Mouse (Mus musculus) hindbrain, embryonic 12.5 days (tissue): ENCODE results near the gene Golga3. TPM values are rescaled to one million over a fixed set of nuclear protein-coding genes. Genes with fewer than 3 reads are reported as not detected.

Source experiments
- ATAC-seq: fragments of 200-750 bp; cut with Nextera tagmentation; 2 replicates; pipeline ENCODE4 v1.8.0; 2017; ENCODE audit warnings: moderate TSS enrichment; ENCODE audit not compliant: low FRiP score
- H3K27ac ChIP-seq: fragments of 300-500 bp; sonication (generic); 2 replicates; pipeline ENCODE4 v1.5.1; 2016; ENCODE audit warnings: mild to moderate bottlenecking
- H3K27me3 ChIP-seq: fragments of 300-500 bp; sonication (generic); 2 replicates; pipeline ENCODE4 v1.6.1; 2016; ENCODE audit warnings: mild to moderate bottlenecking
- H3K36me3 ChIP-seq: fragments of 300-500 bp; sonication (generic); 2 replicates; pipeline ENCODE4 v1.6.1; 2016; ENCODE audit warnings: mild to moderate bottlenecking
- H3K4me1 ChIP-seq: fragments of 300-500 bp; sonication (generic); 2 replicates; pipeline ENCODE4 v1.6.1; 2016
- H3K4me2 ChIP-seq: fragments of 300-500 bp; sonication (generic); replicated peaks from 2 replicates; pipeline ENCODE4 v1.6.1; 2016; ENCODE audit warnings: mild to moderate bottlenecking
- H3K4me3 ChIP-seq: fragments of 300-500 bp; sonication (generic); 2 replicates; pipeline ENCODE4 v1.5.1; 2016; ENCODE audit warnings: mild to moderate bottlenecking
- H3K9ac ChIP-seq: fragments of 300-500 bp; sonication (generic); 2 replicates; pipeline ENCODE4 v1.6.1; 2016; ENCODE audit warnings: mild to moderate bottlenecking, moderate library complexity
- H3K9me3 ChIP-seq: fragments of 300-500 bp; sonication (generic); replicated peaks from 2 replicates; pipeline ENCODE4 v1.6.1; 2016; ENCODE audit warnings: mild to moderate bottlenecking
- WGBS: fragments of 180-500 bp; shearing (Covaris S2); methylation state at CpG from one replicate; pipeline ENCODE4 v1.1.7; 2016; 5-methylcytosine and 5-hydroxymethylcytosine counted together
- polyA plus RNA-seq: library from polyadenylated mRNA; unstranded; fragments of >200 nt; fragmentation: Nextera tagmentation; extraction: Ambion mirVana; gene quantifications from 2 replicates; pipeline ENCODE4 v1.2.1, GENCODE M21; 2016

Gene Golga3
- polyA plus RNA-seq: 29.1 and 30.7 TPM in 2 replicates

- ATAC-seq: peak; percentile 98
- H3K36me3 ChIP-seq: peaks cover 7% of the 10 kb centered on the region
- no peaks in the 10 kb centered on the region for H3K9me3 ChIP-seq
- H3K9ac ChIP-seq: peak within 1 kb of the TSS; percentile 89
- peak within 1 kb of the TSS; percentile 64 for H3K27ac ChIP-seq
- H3K27me3 ChIP-seq: no peaks in the 10 kb centered on the region
- H3K4me2 ChIP-seq: peak within 1 kb of the TSS; percentile 67
- peak within 1 kb of the TSS; percentile 92 for H3K4me3 ChIP-seq
- H3K4me1 ChIP-seq: peaks cover 9% of the 10 kb centered on the region
- WGBS: under 1% methylated on average over 41 of the region's 41 CpGs
Observed at GRCm38 (mm10) chr5:110176362-110177020, at the start of gene Golga3. Golga3 (plus strand) TSS chr5:110176701.

- Histone ChIP-seq H3K36me3 (peaks cover 20% of the 10 kb centered on the region), H3K4me2 (peak within 1 kb of the TSS; percentile 70), H3K9me3 (peaks cover 9% of the 10 kb centered on the region), H3K27ac (peak within 1 kb of the TSS; percentile 85), H3K9ac (peak within 1 kb of the TSS; percentile 90), H3K4me3 (peak within 1 kb of the TSS; percentile 84), H3K27me3 (no peaks in the 10 kb centered on the region), H3K4me1 (peaks cover 8% of the 10 kb centered on the region)
- peak; percentile 99 for ATAC-seq
- 3% methylated on average over 46 of the region's 46 CpGs for WGBS
Observed at GRCm38 (mm10) chr5:110135293-110136086, 41.0 kb upstream of the Golga3 start, which contains the start of gene Chfr. Chfr (plus strand) TSS chr5:110135842.

GRCm38 (mm10) chr5:110136087-110136464 is 40.4 kb upstream of the Golga3 start:
- Histone ChIP-seq H3K9me3 (peaks cover 4% of the 10 kb centered on the region; the same call in 1 of the 2 replicates), H3K4me3 (peak overlapping the region; percentile 84), H3K4me1 (peaks cover 8% of the 10 kb centered on the region), H3K27ac (peak overlapping the region; percentile 85), H3K4me2 (peak overlapping the region; percentile 70), H3K27me3 (no peaks in the 10 kb centered on the region), H3K36me3 (peaks cover 14% of the 10 kb centered on the region), H3K9ac (peak overlapping the region; percentile 90)
- peak; percentile 66 for ATAC-seq
- 6% methylated on average over 18 of the region's 18 CpGs for WGBS

- H3K9ac ChIP-seq: no peak overlapping the region
- peaks cover 8% of the 10 kb centered on the region for H3K4me1 ChIP-seq
- ATAC-seq: no peak
- no peak overlapping the region for H3K4me3 ChIP-seq
- no peak overlapping the region for H3K4me2 ChIP-seq
- H3K36me3 ChIP-seq: peaks cover 18% of the 10 kb centered on the region
- 0 out of 2 replicates have a peak, but pooled peaks cover 3% of the 10 kb centered on the region for H3K9me3 ChIP-seq
- no peaks in the 10 kb centered on the region for H3K27me3 ChIP-seq
- H3K27ac ChIP-seq: no peak overlapping the region
- 94% methylated on average over 3 of the region's 3 CpGs for WGBS
Observed at GRCm38 (mm10) chr5:110137816-110138215, 38.7 kb upstream of the Golga3 start.

GRCm38 (mm10) chr5:110139325-110139724 is 37.2 kb upstream of the Golga3 start:
- Histone ChIP-seq H3K9ac (no peak overlapping the region), H3K4me3 (no peak overlapping the region), H3K27ac (no peak overlapping the region), H3K9me3 (no peaks in the 10 kb centered on the region), H3K27me3 (no peaks in the 10 kb centered on the region), H3K4me1 (peaks cover 8% of the 10 kb centered on the region), H3K36me3 (peaks cover 27% of the 10 kb centered on the region), H3K4me2 (no peak overlapping the region)
- WGBS: 94% methylated on average over 3 of the region's 3 CpGs
- no peak for ATAC-seq

- peaks cover 8% of the 10 kb centered on the region for H3K4me1 ChIP-seq
- no peak overlapping the region for H3K9ac ChIP-seq
- H3K27ac ChIP-seq: no peak overlapping the region
- H3K27me3 ChIP-seq: no peaks in the 10 kb centered on the region
- WGBS: 94% methylated on average over 7 of the region's 7 CpGs
- H3K36me3 ChIP-seq: peaks cover 37% of the 10 kb centered on the region
- no peak for ATAC-seq
- H3K9me3 ChIP-seq: no peaks in the 10 kb centered on the region
- H3K4me2 ChIP-seq: no peak overlapping the region
- H3K4me3 ChIP-seq: no peak overlapping the region
Observed at GRCm38 (mm10) chr5:110140424-110140823, 36.1 kb upstream of the Golga3 start.

- no peak overlapping the region for H3K4me2 ChIP-seq
- 0 out of 2 replicates have a peak, but pooled peaks cover under 1% of the 10 kb centered on the region for H3K4me1 ChIP-seq
- no peaks in the 10 kb centered on the region for H3K9me3 ChIP-seq
- WGBS: 92% methylated on average over 2 of the region's 2 CpGs
- peaks cover 53% of the 10 kb centered on the region for H3K36me3 ChIP-seq
- no peak for ATAC-seq
- H3K4me3 ChIP-seq: no peak overlapping the region
- H3K27me3 ChIP-seq: no peaks in the 10 kb centered on the region
- no peak overlapping the region for H3K27ac ChIP-seq
- no peak overlapping the region; the same call in 1 of the 2 replicates for H3K9ac ChIP-seq
Observed at GRCm38 (mm10) chr5:110142309-110142708, 34.2 kb upstream of the Golga3 start.

GRCm38 (mm10) chr5:110143007-110143406 is 33.5 kb upstream of the Golga3 start:
- Histone ChIP-seq H3K4me3 (no peak overlapping the region), H3K9ac (no peak overlapping the region), H3K36me3 (peaks cover 60% of the 10 kb centered on the region), H3K27ac (no peak overlapping the region), H3K9me3 (no peaks in the 10 kb centered on the region), H3K4me1 (no peaks in the 10 kb centered on the region), H3K4me2 (no peak overlapping the region), H3K27me3 (no peaks in the 10 kb centered on the region)
- WGBS: 93% methylated on average over 5 of the region's 5 CpGs
- no peak for ATAC-seq

- no peak for ATAC-seq
- Histone ChIP-seq H3K4me2 (no peak overlapping the region), H3K4me1 (no peaks in the 10 kb centered on the region), H3K27ac (no peak overlapping the region), H3K4me3 (no peak overlapping the region), H3K9ac (no peak overlapping the region), H3K36me3 (peaks cover 66% of the 10 kb centered on the region), H3K9me3 (no peaks in the 10 kb centered on the region), H3K27me3 (no peaks in the 10 kb centered on the region)
- WGBS: 95% methylated on average over 4 of the region's 4 CpGs
Observed at GRCm38 (mm10) chr5:110169374-110169773, 7.1 kb upstream of the Golga3 start.

GRCm38 (mm10) chr5:110177021-110177420 is 520 bp downstream of the Golga3 start:
- 4% methylated on average over 19 of the region's 19 CpGs for WGBS
- Histone ChIP-seq H3K9ac (peak overlapping the region; percentile 89), H3K9me3 (no peaks in the 10 kb centered on the region), H3K27ac (peak overlapping the region; percentile 64), H3K4me2 (peak overlapping the region; percentile 67), H3K4me3 (peak overlapping the region; percentile 92), H3K27me3 (no peaks in the 10 kb centered on the region), H3K4me1 (peaks cover 9% of the 10 kb centered on the region), H3K36me3 (peaks cover 7% of the 10 kb centered on the region)
- peak; percentile 14; the same call in 1 of the 2 replicates for ATAC-seq

GRCm38 (mm10) chr5:110178628-110179027 is 2.1 kb downstream of the Golga3 start:
- WGBS: 94% methylated on average over 2 of the region's 2 CpGs
- H3K4me1 ChIP-seq: peaks cover 9% of the 10 kb centered on the region

GRCm38 (mm10) chr5:110181716-110182115 is 5.2 kb downstream of the Golga3 start:
- no peak overlapping the region for H3K4me2 ChIP-seq
- no peak overlapping the region for H3K27ac ChIP-seq
- no peak overlapping the region for H3K4me3 ChIP-seq
- no peak overlapping the region for H3K9ac ChIP-seq
- no peak for ATAC-seq
- no peaks in the 10 kb centered on the region for H3K9me3 ChIP-seq
- H3K4me1 ChIP-seq: peaks cover 9% of the 10 kb centered on the region
- H3K27me3 ChIP-seq: no peaks in the 10 kb centered on the region
- WGBS: 95% methylated on average over 5 of the region's 5 CpGs
- peaks cover 32% of the 10 kb centered on the region for H3K36me3 ChIP-seq

More at GRCm38 (mm10) chr5:110178628-110179027, 2.1 kb downstream of the Golga3 start:
- Histone ChIP-seq H3K27me3 (no peaks in the 10 kb centered on the region), H3K9me3 (no peaks in the 10 kb centered on the region), H3K9ac (no peak overlapping the region), H3K4me2 (no peak overlapping the region), H3K36me3 (peaks cover 10% of the 10 kb centered on the region; the same call in 1 of the 2 replicates), H3K27ac (no peak overlapping the region), H3K4me3 (no peak overlapping the region)
- no peak for ATAC-seq
